Mouse (Mus musculus) lung, adult 18-20 months (tissue): ENCODE measurements around the gene Irak2.
"Not testable (repeated sequence)": the region's sequence is repeated elsewhere in the genome, so short reads cannot be mapped to it uniquely, and the experiment has no call there.

Experiments used
- DNase-seq, 2 experiments: peaks; one replicate each; pipeline ENCODE4 v3.0.0; 2022; ENCODE audit warnings: mixed read lengths in 2 of 2

Gene Irak2

DNA sequence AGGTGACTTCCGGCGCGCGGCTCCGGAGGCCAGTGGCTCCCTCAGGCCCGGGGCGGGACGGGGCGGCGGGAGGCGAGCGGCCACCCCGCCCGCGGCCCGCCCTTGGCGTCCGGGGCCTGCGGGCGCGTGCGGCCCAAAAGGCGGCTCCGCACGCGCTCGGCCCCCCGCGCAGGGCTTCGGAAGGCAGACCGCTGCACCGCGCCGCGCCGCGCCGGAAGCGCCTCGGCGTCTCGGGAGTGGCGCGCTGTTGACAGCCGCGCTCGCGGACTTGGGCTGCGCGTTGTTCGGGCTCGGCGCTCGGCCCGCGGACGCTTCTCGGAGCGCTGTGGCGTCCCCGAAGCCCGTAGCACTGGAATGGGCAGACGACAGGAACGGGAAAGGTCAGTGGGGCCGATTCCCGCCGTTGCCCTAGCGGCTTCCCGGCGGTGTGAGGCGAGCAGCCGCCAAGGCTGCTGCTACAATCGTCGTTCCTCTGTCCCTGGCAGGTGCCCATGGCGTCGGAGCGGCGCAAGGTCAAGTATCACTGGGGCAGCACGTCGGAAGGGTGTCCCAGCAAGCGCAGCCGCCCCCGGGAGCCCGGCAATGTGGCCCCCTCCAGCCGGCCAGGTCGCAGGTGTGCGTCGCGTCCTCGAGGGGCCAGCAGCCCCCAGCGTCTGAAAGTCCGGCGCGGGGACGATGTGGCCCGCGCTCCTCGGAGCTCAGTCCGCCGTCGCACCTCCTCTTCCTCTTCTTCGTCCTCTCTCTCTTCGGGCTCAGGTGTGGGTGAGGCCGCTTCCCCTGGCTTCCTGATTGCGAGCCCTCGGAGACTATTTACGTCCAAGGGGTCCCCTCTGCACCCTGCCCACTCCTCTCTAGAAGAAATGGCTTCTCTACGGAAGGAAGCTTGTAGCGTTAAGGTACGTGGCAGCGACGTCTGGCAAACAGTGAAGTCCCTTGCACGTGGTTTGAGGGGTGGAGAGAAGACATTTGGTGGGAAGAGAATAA is 59.2 kb downstream of the Irak2 start:
- DNase-seq = peak; percentile 37 to 42

DNA sequence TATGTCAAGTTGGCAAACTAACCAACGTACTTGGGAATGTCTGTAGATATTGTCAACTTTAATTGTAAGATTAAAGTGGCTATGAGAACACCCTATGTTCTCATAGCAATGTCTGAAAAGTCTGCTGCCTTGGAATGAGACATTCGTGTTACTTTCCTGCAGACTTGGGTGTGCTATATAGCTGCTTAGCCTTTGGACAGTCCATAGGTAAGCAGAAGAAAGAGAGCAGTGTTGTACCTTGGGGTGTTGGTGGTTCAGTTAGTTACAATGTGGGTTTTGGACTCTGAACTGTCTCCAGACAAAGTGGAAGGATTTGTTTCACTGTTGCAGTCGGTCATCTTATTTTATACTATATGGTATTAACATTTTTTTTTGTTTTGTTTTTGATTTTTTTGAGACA is 74.5 kb downstream of the Irak2 start:
- no peak for DNase-seq

DNA sequence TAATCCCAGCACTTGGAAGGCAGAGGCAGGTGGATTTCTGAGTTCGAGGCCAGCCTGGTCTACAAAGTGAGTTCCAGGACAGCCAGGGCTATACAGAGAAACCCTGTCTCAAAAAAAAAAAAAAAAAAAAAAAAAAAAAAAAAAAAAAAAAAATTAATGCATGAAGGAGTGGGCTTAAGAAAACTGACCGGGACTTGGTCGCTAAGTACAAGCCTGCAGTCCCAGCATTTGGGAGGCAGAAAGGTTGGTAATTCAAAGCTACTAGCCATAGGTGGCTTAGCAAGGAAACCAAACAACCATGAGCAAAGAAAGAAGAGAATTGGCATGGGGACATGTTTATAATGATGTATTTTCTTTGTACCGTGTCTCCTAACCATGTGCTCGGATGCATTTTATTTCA is 75.1 kb downstream of the Irak2 start:
- not testable (repeated sequence) for DNase-seq

DNA sequence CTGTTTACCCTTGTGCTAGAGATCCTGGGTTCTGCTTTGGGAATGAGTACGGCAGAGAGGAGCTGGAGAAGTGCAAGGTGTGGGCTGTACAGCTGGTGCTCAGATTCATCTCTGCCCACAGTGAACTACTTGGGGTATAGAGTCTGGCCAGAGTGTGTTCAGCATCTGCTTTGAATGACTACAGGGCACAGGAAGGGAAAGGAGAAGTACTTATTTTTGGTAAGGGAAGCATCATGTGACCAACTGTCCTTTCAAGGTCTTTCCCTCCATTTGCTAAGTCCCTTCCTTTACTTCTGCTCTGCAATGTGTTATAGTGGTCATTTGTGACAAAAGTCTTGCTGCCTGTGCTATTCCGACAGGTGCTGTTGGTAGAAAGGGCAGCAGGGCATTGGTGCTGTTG is 76.0 kb downstream of the Irak2 start:
- no peak for DNase-seq

DNA sequence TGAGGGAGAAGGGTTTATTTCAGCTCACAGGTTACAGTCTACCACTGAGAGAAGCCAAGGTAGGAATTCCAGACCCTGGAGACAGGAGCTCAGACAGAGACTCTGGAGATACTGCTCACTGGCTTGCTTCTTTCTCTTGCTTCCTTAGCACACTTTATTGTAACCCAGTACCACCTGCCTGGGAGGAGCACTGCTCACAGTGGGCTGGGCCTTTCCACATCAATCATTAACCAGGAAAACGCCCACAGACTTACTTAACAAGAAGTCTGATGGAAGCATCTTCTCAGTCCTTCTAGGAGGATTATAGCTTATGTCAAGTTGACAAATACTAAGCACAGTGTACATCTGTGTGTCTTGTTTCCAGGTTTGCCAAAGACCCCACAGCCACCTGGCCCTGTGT is 76.5 kb downstream of the Irak2 start:
- DNase-seq = no peak

DNA sequence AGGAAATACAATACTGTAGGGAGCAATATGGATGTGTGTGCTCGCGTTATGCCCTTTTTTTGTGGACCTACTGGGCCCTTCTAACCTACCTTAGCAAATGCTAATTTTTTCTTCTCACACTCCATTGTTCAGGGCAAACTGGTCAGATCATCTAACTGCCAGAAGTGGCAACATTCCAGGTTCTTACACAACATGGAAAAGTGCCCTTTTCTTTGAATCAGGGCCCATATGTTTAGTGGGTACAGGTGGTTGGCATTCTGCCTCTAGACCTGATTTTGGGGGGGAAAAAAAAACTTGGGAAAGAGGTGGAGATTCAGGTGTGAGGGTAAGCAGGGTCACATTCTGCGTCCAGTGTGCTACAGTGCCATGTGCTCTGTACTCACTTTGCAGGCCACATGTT is 79.3 kb downstream of the Irak2 start:
- DNase-seq = peak in 1 of 2 experiments; percentile 60

DNA sequence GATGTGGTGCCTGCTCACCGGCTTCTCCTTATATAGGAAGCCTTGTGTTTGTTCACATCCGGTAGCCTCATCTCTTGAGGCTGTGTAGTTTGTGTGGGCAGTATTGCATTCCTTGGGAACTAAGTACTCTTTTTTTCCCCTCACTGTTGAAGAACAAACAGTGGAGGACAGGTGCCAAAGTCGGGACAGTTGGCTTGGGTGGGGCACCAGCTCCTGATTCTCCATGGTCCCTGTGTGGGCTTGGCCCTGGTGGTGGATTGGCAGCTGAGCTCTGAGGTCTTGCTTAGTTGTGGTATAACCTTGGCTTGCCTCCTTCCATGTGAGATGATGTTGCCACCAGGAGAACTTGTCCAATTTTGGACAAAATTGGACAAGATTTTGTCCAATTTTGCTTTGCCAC is 81.6 kb downstream of the Irak2 start, which contains the start of gene Ghrl:
Ghrl (minus strand) TSS at position 3 of the 400 bp plus-strand sequence.
- peak in 1 of 2 experiments; percentile 26 for DNase-seq

DNA sequence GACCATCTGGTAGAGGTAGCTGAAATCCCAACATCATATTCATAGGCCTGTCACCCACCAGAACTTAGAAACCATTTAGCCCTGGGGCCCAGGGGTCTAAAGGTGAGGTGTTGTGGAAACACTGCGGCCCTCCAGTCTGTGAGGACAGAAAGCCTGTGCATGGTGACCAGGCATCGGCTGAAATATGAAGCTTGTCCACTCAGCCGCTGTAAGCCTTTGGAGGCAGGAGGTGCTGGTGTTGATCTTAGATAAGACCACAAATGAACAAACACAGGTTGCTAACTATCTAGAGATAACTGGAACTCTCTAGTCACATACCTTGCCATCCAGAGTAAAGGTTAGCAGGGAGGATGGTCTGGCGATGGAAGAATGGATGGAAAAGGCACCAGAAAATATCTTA is 82.8 kb downstream of the Irak2 start:
- peak in 1 of 2 experiments; percentile 33 for DNase-seq

DNA sequence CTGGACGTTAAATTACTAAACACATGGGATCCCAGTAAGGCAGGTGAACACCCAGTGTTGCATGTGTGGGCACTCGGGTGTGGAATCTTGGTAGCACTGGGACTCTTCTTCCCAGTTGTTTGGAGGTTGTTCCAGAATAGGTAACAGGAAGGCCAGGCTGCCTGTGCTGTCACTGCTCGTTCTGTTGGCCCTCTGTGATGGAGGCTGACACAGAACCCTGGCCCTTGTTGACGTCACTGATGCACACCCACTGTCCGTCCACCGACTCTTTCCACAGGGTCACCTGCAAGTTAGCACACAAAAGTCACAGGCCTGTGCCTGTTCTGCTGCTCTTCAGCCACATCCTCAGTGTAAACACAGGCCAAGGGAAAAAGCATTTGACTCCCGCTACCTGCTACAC is 89.9 kb downstream of the Irak2 start:
- no peak for DNase-seq

DNA sequence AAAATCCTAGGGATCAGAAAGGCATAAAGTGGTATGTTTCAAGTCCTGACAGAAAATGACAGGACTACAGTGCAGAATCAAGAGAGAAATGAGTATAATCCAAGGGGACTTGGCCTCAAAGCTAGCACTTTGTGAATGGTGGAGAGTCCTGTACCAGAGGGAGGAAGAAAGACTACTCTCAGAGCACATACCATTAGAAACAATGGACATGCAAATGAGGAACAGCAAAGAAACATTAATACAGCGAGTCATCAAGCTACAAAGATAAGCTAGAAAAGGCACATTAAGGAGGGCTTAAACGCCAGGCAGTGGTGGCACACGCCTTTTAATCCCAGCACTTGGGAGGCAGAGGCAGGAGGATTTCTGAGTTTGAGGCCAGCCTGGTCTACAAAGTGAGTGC is 93.0 kb downstream of the Irak2 start:
- no peak for DNase-seq

DNA sequence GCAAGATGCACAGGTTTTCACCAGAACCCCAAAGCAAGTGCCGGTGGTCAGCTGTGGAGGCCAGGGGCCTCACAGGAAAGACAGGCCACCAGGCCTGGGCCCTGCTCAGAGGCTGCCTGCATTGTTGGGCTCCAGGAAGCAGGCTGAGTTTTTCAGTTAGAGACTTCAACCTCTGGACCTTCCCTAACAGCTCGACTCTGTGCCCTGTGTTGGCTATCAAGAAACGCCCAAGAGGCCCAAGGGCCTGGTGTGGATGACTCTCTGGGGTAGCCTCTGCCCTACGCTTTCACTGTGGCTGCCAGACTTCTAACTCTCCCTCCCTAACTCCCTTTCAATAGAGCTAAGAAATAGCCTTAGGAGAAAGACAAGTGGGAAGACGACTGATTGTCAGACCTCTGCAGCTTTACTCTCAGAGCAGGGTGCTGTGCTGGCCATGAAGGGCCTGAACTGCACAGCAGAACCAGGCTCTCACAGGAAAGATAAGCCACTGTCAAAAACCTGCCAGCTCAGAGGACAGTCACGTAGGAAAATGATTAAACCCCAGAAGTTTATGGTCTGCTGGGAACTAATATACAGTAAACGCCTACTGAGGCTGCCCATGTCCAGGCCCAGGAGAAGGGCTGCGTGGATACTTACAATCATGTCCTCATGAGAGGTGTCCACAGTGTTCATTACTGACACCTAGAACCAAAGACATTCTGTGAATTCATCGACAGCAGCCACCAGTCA is 99.2 kb downstream of the Irak2 start:
- DNase-seq = no peak

DNA sequence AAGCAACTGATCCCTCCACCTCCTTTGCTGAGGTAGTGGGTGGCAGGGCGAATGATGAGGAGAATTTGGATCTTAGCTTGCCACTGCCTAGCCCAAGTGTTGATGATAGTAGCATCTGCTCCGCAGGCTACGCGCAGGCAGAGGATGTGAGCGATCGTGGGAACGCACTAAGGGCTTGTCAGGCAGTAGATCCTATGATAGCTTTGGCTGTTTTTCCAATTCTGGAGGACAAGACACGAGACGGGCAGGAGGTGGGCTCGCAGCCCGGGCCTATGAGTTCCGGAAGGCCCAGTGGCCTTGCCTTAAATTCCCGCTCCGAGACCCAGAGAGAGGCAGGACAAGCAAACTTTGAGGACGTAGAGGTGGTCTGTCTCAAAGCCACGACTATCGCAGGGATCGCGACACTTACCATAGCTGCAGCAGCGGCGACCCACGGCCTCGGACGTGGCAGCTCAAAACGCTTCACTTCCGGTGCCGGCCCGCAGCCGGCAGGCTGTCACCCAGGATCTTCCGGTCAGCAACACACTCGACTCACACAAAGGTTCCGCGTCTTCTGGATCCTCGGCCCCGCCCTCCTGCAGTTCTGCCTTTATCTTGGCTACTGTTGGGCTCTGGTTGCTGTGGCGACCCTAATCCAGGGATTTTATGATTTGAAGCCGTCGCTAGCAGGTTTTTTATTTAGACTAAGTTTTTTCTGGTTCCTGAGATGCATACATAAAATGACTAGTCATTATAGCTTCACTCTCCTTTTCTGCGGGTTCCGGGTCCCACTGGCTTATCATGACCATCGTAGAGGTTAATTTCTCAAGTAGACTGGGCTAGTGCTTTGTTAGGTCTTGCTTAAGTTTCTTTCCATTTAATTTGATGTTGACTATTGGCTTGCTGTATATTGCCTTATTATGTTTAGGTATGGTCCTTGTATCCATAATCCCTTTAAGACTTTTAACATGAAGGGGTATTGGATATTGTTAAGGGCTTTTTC is 102.3 kb downstream of the Irak2 start, which contains the start of gene Sec13:
Sec13 (minus strand) TSS at position 508 of the 982 bp plus-strand sequence.
- peak; percentile 84 to 85 for DNase-seq

DNA sequence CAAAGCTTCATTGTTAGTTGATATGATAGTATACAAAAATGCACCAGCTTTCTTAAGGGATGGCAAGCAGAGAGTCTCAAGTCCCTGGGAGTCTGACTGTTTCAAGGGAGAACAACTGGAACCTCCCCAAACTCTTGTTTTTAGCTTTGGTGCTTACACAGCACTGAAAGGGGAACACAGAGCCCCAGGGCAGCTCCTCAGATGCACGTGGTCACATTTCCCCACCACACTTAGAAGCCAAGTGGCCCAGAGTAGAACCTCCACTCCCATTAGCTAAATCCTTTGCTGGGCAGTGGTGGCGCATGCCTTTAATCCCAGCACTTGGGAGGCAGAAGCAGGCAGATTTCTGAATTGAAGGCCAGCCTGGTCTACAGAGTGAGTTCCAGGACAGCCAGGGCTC is 103.2 kb downstream of the Irak2 start:
- DNase-seq = no peak

DNA sequence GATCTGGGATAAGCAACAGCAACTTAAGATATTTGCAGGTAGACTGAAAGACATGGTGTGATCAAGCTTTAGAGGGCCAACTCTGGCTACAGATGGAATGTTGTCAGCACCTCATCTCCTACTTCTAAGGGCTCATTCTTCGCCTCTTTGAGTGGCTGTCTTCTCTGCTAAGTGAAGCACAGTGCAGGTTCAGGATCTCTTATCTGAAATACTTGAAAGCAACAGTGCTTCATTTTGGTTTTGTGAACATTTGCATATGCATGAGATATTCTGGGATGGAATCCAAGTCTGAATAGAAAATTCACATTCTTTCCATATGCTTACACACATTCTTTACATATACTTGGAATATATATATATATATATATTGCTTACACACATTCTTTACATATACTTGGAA is 104.1 kb downstream of the Irak2 start:
- no peak for DNase-seq

DNA sequence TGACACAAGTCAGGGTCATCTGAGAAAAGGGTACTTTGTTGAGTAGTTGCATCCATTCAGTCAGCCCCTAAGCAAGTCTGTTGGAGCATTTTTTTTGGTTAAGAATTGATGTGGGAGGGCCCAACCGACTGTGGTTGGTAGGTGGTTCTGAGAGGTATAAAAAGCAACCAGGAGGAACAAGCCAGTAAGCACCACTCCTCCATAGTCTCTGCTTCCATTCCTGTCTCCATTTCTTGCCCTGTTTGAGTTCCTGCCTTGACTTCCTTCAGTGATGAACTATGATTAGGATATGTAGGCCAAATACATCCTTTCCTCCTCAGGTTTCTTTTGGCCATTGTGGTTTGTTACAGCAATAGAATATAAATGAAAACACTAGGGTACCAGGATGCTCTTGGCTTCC is 104.8 kb downstream of the Irak2 start:
- no peak for DNase-seq
